Mouse (Mus musculus) hindbrain, postnatal 0 days (tissue): ENCODE data around the gene Tchh. TPM values are rescaled to one million over a fixed set of nuclear protein-coding genes. Genes with fewer than 3 reads are reported as not detected.
"Not testable (repeated sequence)": the region's sequence is repeated elsewhere in the genome, so short reads cannot be mapped to it uniquely, and the experiment has no call there.

Experiments used
- ATAC-seq: fragments of 200-750 bp; cut with Nextera tagmentation; 2 replicates; pipeline ENCODE4 v1.8.0; 2017; ENCODE audit warnings: mild to moderate bottlenecking, moderate TSS enrichment, moderate library complexity
- DNase-seq: peaks from one replicate; pipeline ENCODE4 v3.0.0-alpha.2; 2015; ENCODE audit warnings: low spot score
- H3K27ac ChIP-seq: fragments of 300-500 bp; sonication (generic); 2 replicates; pipeline ENCODE4 v1.5.1; 2014; ENCODE audit warnings: mild to moderate bottlenecking
- H3K27me3 ChIP-seq: fragments of 300-500 bp; sonication (generic); 2 replicates; pipeline ENCODE4 v1.6.1; 2014; ENCODE audit warnings: low read length, mixed read lengths; ENCODE audit not compliant: insufficient read depth
- H3K36me3 ChIP-seq: fragments of 300-500 bp; sonication (generic); 2 replicates; pipeline ENCODE4 v1.6.1; 2014; ENCODE audit warnings: low read length, mixed read lengths; ENCODE audit not compliant: insufficient read depth
- H3K4me1 ChIP-seq: fragments of 300-500 bp; sonication (generic); 2 replicates; pipeline ENCODE4 v1.6.1; 2014; ENCODE audit warnings: antibody characterized with exemption, low read length, mixed read lengths; ENCODE audit not compliant: insufficient read depth
- H3K4me2 ChIP-seq: fragments of 300-500 bp; sonication (generic); 2 replicates; pipeline ENCODE4 v1.6.1; 2014; ENCODE audit warnings: low read depth, mild to moderate bottlenecking, low read length, moderate library complexity, mixed read lengths
- H3K4me3 ChIP-seq: fragments of 300-500 bp; sonication (generic); 2 replicates; pipeline ENCODE4 v1.5.1; 2014; ENCODE audit warnings: low read length
- H3K9ac ChIP-seq: fragments of 300-500 bp; sonication (generic); replicated peaks from 2 replicates; pipeline ENCODE4 v1.6.1; 2014; ENCODE audit warnings: mild to moderate bottlenecking, low read length, moderate library complexity, mixed read lengths
- H3K9me3 ChIP-seq: fragments of 300-500 bp; sonication (generic); 2 replicates; pipeline ENCODE4 v1.6.1; 2016; ENCODE audit warnings: low read length, mixed read lengths
- CTCF ChIP-seq: IDR thresholded peaks from 2 replicates; pipeline ENCODE4 v1.5.1; 2016; ENCODE audit warnings: antibody characterized with exemption, control low read depth, low read depth
- WGBS: fragments of 180-500 bp; shearing (Covaris S2); extraction: QIAGEN DNeasy Blood & Tissue Kit; methylation state at CpG from one replicate; pipeline ENCODE4 v1.1.7; 2014; 5-methylcytosine and 5-hydroxymethylcytosine counted together
- microRNA-seq, 2 experiments: library from miRNA; unstranded; fragments of <30 nt; microRNA quantifications; one replicate each; pipeline ENCODE4; 2016
- polyA plus RNA-seq: library from polyadenylated mRNA; unstranded; fragments of >200 nt; fragmentation: Nextera tagmentation; extraction: Ambion mirVana; gene quantifications from 2 replicates; pipeline ENCODE4 v1.2.1, GENCODE M21; 2015
- total RNA-seq: library from RNA; depleted of rRNA; stranded (reverse); fragments of >200 nt; gene quantifications from 2 replicates; pipeline ENCODE4 v1.2.3, GENCODE M21; 2014; rRNA removed

Tchh gene
- total and polyA plus RNA-seq, 2 experiments from 2014 or later = 0.21 to 2.0 TPM

GRCm38 (mm10) chr3:93492176-93492575 lies 50.0 kb downstream of the Tchh start:
- Histone ChIP-seq H3K9me3 (no peaks in the 10 kb centered on the region), H3K27me3 (no peaks in the 10 kb centered on the region), H3K4me3 (no peak overlapping the region), H3K27ac (no peak overlapping the region), H3K36me3 (no peaks in the 10 kb centered on the region), H3K4me1 (no peaks in the 10 kb centered on the region), H3K4me2 (no peak overlapping the region), H3K9ac (no peak overlapping the region)
- no peak for ATAC-seq
- 78% methylated on average over 3 of the region's 3 CpGs for WGBS
- no peak for DNase-seq
- no peak for TF ChIP-seq CTCF

GRCm38 (mm10) chr3:93493992-93494391 lies 51.9 kb downstream of the Tchh start:
- DNase-seq = peak; percentile 92
- Histone ChIP-seq H3K36me3 (no peaks in the 10 kb centered on the region), H3K4me1 (no peaks in the 10 kb centered on the region), H3K9me3 (no peaks in the 10 kb centered on the region), H3K27me3 (no peaks in the 10 kb centered on the region), H3K4me3 (no peak overlapping the region), H3K27ac (no peak overlapping the region), H3K4me2 (no peak overlapping the region), H3K9ac (no peak overlapping the region)
- peak; percentile 94 for ATAC-seq
- 3% methylated on average over 4 of the region's 4 CpGs for WGBS
- TF ChIP-seq CTCF = peak; percentile 96

- not testable (repeated sequence) for H3K4me2 ChIP-seq, H3K9ac ChIP-seq, DNase-seq, H3K27me3 ChIP-seq, ATAC-seq, H3K36me3 ChIP-seq, H3K4me3 ChIP-seq, H3K4me1 ChIP-seq, H3K9me3 ChIP-seq, H3K27ac ChIP-seq
- TF ChIP-seq CTCF = peak; percentile 32
- WGBS = 23% methylated on average over 5 of the region's 5 CpGs
Measured at GRCm38 (mm10) chr3:93494774-93495173, 52.6 kb downstream of the Tchh start.

GRCm38 (mm10) chr3:93497131-93497530 lies 55.0 kb downstream of the Tchh start:
- no peak overlapping the region for H3K4me3 ChIP-seq
- H3K9me3 ChIP-seq = no peaks in the 10 kb centered on the region
- H3K9ac ChIP-seq = no peak overlapping the region
- WGBS = 73% methylated on average over 3 of the region's 3 CpGs
- no peaks in the 10 kb centered on the region for H3K36me3 ChIP-seq
- no peak for DNase-seq
- no peak for ATAC-seq
- no peak for TF ChIP-seq CTCF
- H3K27me3 ChIP-seq = no peaks in the 10 kb centered on the region
- H3K4me1 ChIP-seq = no peaks in the 10 kb centered on the region
- no peak overlapping the region for H3K4me2 ChIP-seq
- no peak overlapping the region for H3K27ac ChIP-seq

Small RNA genes within 50 kb of the gene (microRNA-seq; reads per million reads assigned to microRNA genes)
- 0 reads per million in 2 experiments for gene Gm22752

Other genes starting within 250 kb of the Tchh start
- gene Flg2, start 245.1 kb upstream of the Tchh start, total RNA-seq = 0.05 TPM in 1 of 2 replicates, not detected in the other
- gene Flg2, start 245.1 kb upstream of the Tchh start, polyA plus RNA-seq = not detected in 2 replicates
- gene Flg, start 168.8 kb upstream of the Tchh start, total RNA-seq = 0.29 TPM in 1 of 2 replicates, not detected in the other
- gene Flg, start 168.8 kb upstream of the Tchh start, polyA plus RNA-seq = not detected in 2 replicates
- gene Hrnr, start 122.6 kb upstream of the Tchh start, total RNA-seq = not detected in 2 replicates
- gene Hrnr, start 122.6 kb upstream of the Tchh start, polyA plus RNA-seq = not detected in 2 replicates
- gene Rptn, start 48.6 kb upstream of the Tchh start, total RNA-seq = 0.05 TPM in 1 of 2 replicates, not detected in the other
- gene Rptn, start 48.6 kb upstream of the Tchh start, polyA plus RNA-seq = not detected in 2 replicates
- gene Tchhl1, start 26.4 kb downstream of the Tchh start, total RNA-seq = not detected in 2 replicates
- not detected in 2 replicates for gene Tchhl1, start 26.4 kb downstream of the Tchh start, polyA plus RNA-seq
- gene S100a11, start 78.2 kb downstream of the Tchh start, total RNA-seq = 9.7 and 16.4 TPM in 2 replicates
- 234 and 235 TPM in 2 replicates for gene S100a11, start 78.2 kb downstream of the Tchh start, polyA plus RNA-seq
- 91.5 and 109 TPM in 2 replicates for gene S100a10, start 112.8 kb downstream of the Tchh start, total RNA-seq
- 198 and 206 TPM in 2 replicates for gene S100a10, start 112.8 kb downstream of the Tchh start, polyA plus RNA-seq
- not detected in 2 replicates for gene Tdpoz2, start 210.4 kb downstream of the Tchh start, total RNA-seq
- not detected in 2 replicates for gene Tdpoz2, start 210.4 kb downstream of the Tchh start, polyA plus RNA-seq
- gene Tdpoz1, start 234.0 kb downstream of the Tchh start, total RNA-seq = not detected in 2 replicates
- not detected in 2 replicates for gene Tdpoz1, start 234.0 kb downstream of the Tchh start, polyA plus RNA-seq